Mouse (Mus musculus): ENCODE measurements at regions not wholly inside any gene's neighbourhood (a gene's known extent, or its start where the extent isn't known, plus 50 kb on each side); places are given as distances from the start of the nearest gene placed in this dataset.

GRCm38 (mm10) chr15:63067126-63067525 is 777.9 kb downstream of the Gsdmc2 start:
- TF ChIP-seq E2F4 (IDR thresholded peaks at IDR 0.05; ENCODE audit: insufficient replicate concordance, low read depth, low read length), result no peak
- no peak for TF ChIP-seq CTCF (conservative IDR thresholded peaks at IDR 0.05 in 1 of 2, IDR thresholded peaks at IDR 0.05 in 1 of 2; ENCODE audit: low read depth in 2 of 2, low read length in 2 of 2)
- no peak for TF ChIP-seq MAFK (IDR thresholded peaks at IDR 0.05; ENCODE audit: insufficient replicate concordance, low read length)
- no peak for TF ChIP-seq ZKSCAN1 (IDR thresholded peaks at IDR 0.05; ENCODE audit: borderline replicate concordance, low read depth, low read length)
- no peak for TF ChIP-seq USF1 (IDR thresholded peaks at IDR 0.05; ENCODE audit: low read depth, low read length)
- TF ChIP-seq POLR2A (IDR thresholded peaks at IDR 0.05; ENCODE audit: low read depth, low read length), result no peak
- TF ChIP-seq BHLHE40 (IDR thresholded peaks at IDR 0.05; ENCODE audit: low read depth, low read length), result no peak
